1 mouse cellular context compared by ENCODE assay signal in the genomic region with DNA sequence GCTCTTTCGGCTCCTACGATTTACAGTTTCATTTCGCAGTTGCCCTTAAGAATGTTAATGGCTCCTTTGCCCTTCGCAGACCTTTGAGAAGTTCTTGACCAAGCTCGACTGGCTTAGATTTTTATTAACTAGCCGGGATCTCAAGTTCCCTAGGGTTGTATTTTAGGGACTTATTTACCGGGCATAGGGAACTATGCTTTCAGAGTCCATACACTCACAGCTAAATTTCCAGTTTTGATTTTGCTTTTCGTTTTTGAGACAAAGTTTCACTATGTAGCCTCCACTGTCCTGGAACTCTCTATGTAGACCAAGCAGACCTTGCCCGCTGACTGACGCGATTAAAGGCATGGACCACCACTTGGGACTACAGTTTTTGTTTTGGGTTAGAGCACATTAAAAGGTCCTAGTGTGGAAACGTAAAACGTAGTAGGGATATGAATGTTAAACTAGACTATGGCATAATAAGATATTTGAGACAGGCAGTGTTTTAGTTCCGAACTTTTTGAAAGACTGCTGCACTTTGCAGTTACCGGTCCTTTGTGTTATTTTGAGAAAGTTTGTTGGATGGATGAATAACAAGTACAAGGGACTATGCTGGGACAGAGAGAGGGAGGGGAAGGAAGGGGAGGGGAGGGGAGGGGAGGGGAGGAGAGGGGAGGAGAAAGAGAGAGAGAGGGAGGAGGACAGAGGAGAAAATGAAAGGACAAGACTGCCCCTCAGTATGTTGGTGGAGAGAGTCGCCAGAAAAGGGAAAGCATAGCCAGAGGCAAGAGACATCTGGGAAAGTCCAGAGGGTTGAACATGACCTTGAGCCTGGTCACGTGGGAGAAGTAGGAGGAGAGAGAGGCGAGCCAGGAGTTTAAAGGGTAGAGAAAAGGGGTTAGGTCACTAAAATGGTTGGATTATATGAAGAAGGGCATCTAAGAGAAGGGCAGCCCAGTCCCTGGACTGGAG.
TF ChIP-seq lines count a peak whose summit lies in the region.

No protein-coding gene starts in this region.

TF ChIP-seq in CH12.LX, 34 proteins besides CTCF, POLR2A, EP300 and RAD21:
- TF ChIP-seq TBP (conservative IDR thresholded peaks at IDR 0.05; ENCODE audit: low read depth, low read length): 0 out of 2 replicates have a peak, but pooled peaks have one; percentile 46
- TF ChIP-seq IRF4 (IDR thresholded peaks at IDR 0.05; ENCODE audit: low read depth, low read length): peak; percentile 38; the same call in 1 of the 2 replicates
- peak; percentile 62; the same call in 1 of the 2 replicates for TF ChIP-seq BHLHE40 (IDR thresholded peaks at IDR 0.05; ENCODE audit: low read depth, low read length)
- TF ChIP-seq HCFC1 (IDR thresholded peaks at IDR 0.05; ENCODE audit: low read depth, low read length): no peak
- no peak; the same call in 1 of the 2 replicates for TF ChIP-seq SIN3A (IDR thresholded peaks at IDR 0.05; ENCODE audit: low read length)
- TF ChIP-seq USF2 (conservative IDR thresholded peaks at IDR 0.05; ENCODE audit: low read depth, low read length): peak; percentile 77
- TF ChIP-seq ETS1 (conservative IDR thresholded peaks at IDR 0.05; ENCODE audit: low read depth, low read length): 0 out of 2 replicates have a peak, but pooled peaks have one; percentile 8
- TF ChIP-seq ZKSCAN1 (IDR thresholded peaks at IDR 0.05; ENCODE audit: borderline replicate concordance, low read depth, low read length): peak; percentile 66
- peak; percentile 60; the same call in 1 of the 2 replicates for TF ChIP-seq MAZ (IDR thresholded peaks at IDR 0.05; ENCODE audit: low read depth, low read length)
- TF ChIP-seq ZMIZ1 (IDR thresholded peaks at IDR 0.05; ENCODE audit: low read depth, low read length): no peak
- peak; percentile 13; the same call in 1 of the 2 replicates for TF ChIP-seq NELFE (IDR thresholded peaks at IDR 0.05; ENCODE audit: low read depth, low read length)
- no peak for TF ChIP-seq UBTF (IDR thresholded peaks at IDR 0.05; ENCODE audit: low read depth, low read length)
- peak; percentile 85 for TF ChIP-seq USF1 (IDR thresholded peaks at IDR 0.05; ENCODE audit: low read depth, low read length)
- no peak for TF ChIP-seq JUN (IDR thresholded peaks at IDR 0.05; ENCODE audit: insufficient read depth, low read depth, low read length)
